17 mouse cellular contexts compared by ENCODE assay signal in the genomic region with DNA sequence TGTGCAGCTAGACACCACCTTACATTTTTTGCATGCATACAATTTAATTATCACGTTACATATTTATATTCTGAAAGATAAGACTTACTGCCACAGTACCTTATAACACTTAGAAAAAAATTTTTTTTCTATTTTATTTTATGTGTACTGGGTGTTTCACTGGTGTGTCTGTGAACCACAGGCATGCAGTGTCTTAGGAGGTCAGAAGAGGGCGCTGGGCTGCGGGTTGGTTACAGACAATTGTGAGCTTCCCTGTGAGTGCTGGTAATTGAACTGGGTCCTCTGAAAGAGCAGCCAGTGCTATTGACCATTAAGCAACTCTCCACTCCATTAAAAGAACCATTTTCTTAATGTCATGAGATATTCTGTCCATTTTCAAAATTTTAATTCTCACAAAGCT. TPM values are rescaled to one million over a fixed set of nuclear protein-coding genes. Genes with fewer than 3 reads are reported as not detected.
DNase-seq lines count a peak whose midpoint lies in the region; ATAC-seq and TF ChIP-seq lines count a peak whose summit lies in the region.
"Had no signal": no experiment of that assay in that cellular context is flagged by ENCODE, and none has a peak within 500 bp of the region (broad histone marks: within the 10 kb centered on the region; RNA-seq: fewer than 3 reads in every experiment).

No protein-coding gene starts in this region.

- no peak overlapping the region for H3K27ac ChIP-seq in kidney, adult 2 months (ENCODE audit: insufficient read depth, low read depth, low read length)
- H3K27ac ChIP-seq in thymus, adult 2 months (ENCODE audit: control insufficient read depth, insufficient read depth, low read length), result no peak overlapping the region
- H3K27ac ChIP-seq: limb, embryonic 15.5 days; midbrain, embryonic 15.5 days had no signal

- peak; percentile 31; the same call in 1 of the 2 replicates for TF ChIP-seq CTCF in kidney, adult 2 months (conservative IDR thresholded peaks at IDR 0.05; ENCODE audit: insufficient read depth, insufficient read length, low read depth, low read length)
- no peak for TF ChIP-seq CTCF in thymus, adult 2 months (IDR thresholded peaks at IDR 0.05; ENCODE audit: borderline replicate concordance, control insufficient read depth, extremely low read depth, insufficient read depth, low read length, poor library complexity)
- TF ChIP-seq CTCF in Patski (IDR thresholded peaks at IDR 0.05), result peak; percentile 37

- POLR2A ChIA-PET in Patski (lab: Charles Lee), result interaction anchor here (0.6 kb wide), 1 partner anchor 42 kb away, joined by 3 read pairs; no protein-coding TSS in a partner anchor

- ATAC-seq in Patski, result no peak
- ATAC-seq: activated CD4-positive, CD25-positive, alpha-beta regulatory T cell, adult 4 months; midbrain, embryonic 15.5 days had no signal

- H3K4me3 ChIP-seq in kidney, adult 2 months (ENCODE audit: insufficient read depth, low read depth, low read length), result no peak overlapping the region
- no peak overlapping the region for H3K4me3 ChIP-seq in thymus, adult 2 months (ENCODE audit: control insufficient read depth, insufficient read depth, low read length)
- H3K4me3 ChIP-seq: heart, embryonic 13.5 days; limb, embryonic 15.5 days; midbrain, embryonic 15.5 days had no signal

- 81% methylated on average over 3 of the region's 3 CpGs for WGBS in kidney, adult 2 months
- 85% methylated on average over 3 of the region's 3 CpGs for WGBS in thymus, adult 2 months

- CTCF ChIA-PET in Patski (lab: Charles Lee), result interaction anchor here (1.9 to 2.0 kb wide), 2 partner anchors 10 to 96 kb away, joined by 4 to 5 read pairs; no protein-coding TSS in a partner anchor

- in situ Hi-C loops in Patski (cut with MboI; ENCODE audit: low pct_unique_long_range_greater_than_20kb), result no loop called here

- no peak for TF ChIP-seq POLR2A in kidney, adult 2 months (IDR thresholded peaks at IDR 0.05; ENCODE audit: low read depth, low read length)
- no peak for TF ChIP-seq POLR2A in thymus, adult 2 months (IDR thresholded peaks at IDR 0.05; ENCODE audit: control insufficient read depth, extremely low read depth, insufficient read depth, low read length, poor library complexity)

- H3K4me1 ChIP-seq in kidney, adult 2 months (ENCODE audit: control insufficient read depth, insufficient read depth, low read length), result peaks cover 16% of the 10 kb centered on the region
- H3K4me1 ChIP-seq in thymus, adult 2 months (replicated peaks; ENCODE audit: control insufficient read depth, insufficient read depth, low read length), result no peaks in the 10 kb centered on the region
- H3K4me1 ChIP-seq: limb, embryonic 15.5 days; midbrain, embryonic 15.5 days had no signal

- no peaks in the 10 kb centered on the region for H3K27me3 ChIP-seq in kidney, adult 2 months (replicated peaks; ENCODE audit: control insufficient read depth, insufficient read depth, low read length)
- H3K27me3 ChIP-seq in thymus, adult 2 months (ENCODE audit: control insufficient read depth, insufficient read depth, low read length), result no peaks in the 10 kb centered on the region
- no peaks in the 10 kb centered on the region for H3K27me3 ChIP-seq in Patski
- H3K27me3 ChIP-seq: heart, embryonic 13.5 days; limb, embryonic 15.5 days; midbrain, embryonic 15.5 days had no signal

- no peaks in the 10 kb centered on the region for H3K36me3 ChIP-seq in kidney, adult 2 months (ENCODE audit: control insufficient read depth, insufficient read depth, low read length)
- H3K36me3 ChIP-seq in thymus, adult 2 months (ENCODE audit: control insufficient read depth, insufficient read depth, low read length), result no peaks in the 10 kb centered on the region
- H3K36me3 ChIP-seq: heart, embryonic 13.5 days; limb, embryonic 15.5 days; midbrain, embryonic 15.5 days had no signal

- no peak for DNase-seq in kidney, adult 2 months
- no peak for DNase-seq in kidney, postnatal 36 days
- DNase-seq in thymus, adult 2 months, result peak; percentile 31
- no peak for DNase-seq in thymus, postnatal 0 days (ENCODE audit: low spot score)
- no peak for DNase-seq in Patski (ENCODE audit: low read depth, low spot score)
- DNase-seq in thymus, postnatal 36 days, result peak; percentile 12 to 20
- DNase-seq in cerebellum, adult 18-20 months, result no peak
- no peak for DNase-seq in B cell, adult 2 months
- DNase-seq: cerebellum, adult 11-12 months; embryo, embryonic 11 days; gastrocnemius, postnatal 25 days; kidney, adult 11 months; lung, postnatal 4 days had no signal

RNA-seq across cellular contexts. Expression of a gene that starts 43.3 kb away (rescaled TPM):
- polyA plus RNA-seq in kidney, adult 2 months (2012; rRNA removed), result 9.0 and 11.3 TPM in 2 replicates
- polyA plus RNA-seq in thymus, adult 2 months (2012; rRNA removed), result 2.9 and 3.5 TPM in 2 replicates
- 2.8 and 3.3 TPM in 2 replicates for polyA plus RNA-seq in thymus, postnatal 0 days (2015; fragmentation: Nextera tagmentation; extraction: Ambion mirVana)
- 14.8 TPM for polyA plus RNA-seq in Patski (2021)

Comparison
In these comparisons a context has a peak if more than half of its experiments do, and no peak if none do; other contexts are left out.
1. DNase-seq: peak in thymus, adult 2 months (single experiment) and thymus, postnatal 36 days (2 of 2); none in kidney, adult 2 months (single experiment), kidney, postnatal 36 days (0 of 2), thymus, postnatal 0 days (single experiment), Patski (single experiment), cerebellum, adult 18-20 months (0 of 2) and B cell, adult 2 months (0 of 2).